Mouse (Mus musculus): Measurements from ENCODE around the gene Fkbp7. TPM values are rescaled to one million over a fixed set of nuclear protein-coding genes. Genes with fewer than 3 reads are reported as not detected.

The Fkbp7 gene
- 56.8 and 67.1 TPM in 2 replicates for polyA plus RNA-seq (2015; fragmentation: Nextera tagmentation; extraction: Ambion mirVana)

DNA sequence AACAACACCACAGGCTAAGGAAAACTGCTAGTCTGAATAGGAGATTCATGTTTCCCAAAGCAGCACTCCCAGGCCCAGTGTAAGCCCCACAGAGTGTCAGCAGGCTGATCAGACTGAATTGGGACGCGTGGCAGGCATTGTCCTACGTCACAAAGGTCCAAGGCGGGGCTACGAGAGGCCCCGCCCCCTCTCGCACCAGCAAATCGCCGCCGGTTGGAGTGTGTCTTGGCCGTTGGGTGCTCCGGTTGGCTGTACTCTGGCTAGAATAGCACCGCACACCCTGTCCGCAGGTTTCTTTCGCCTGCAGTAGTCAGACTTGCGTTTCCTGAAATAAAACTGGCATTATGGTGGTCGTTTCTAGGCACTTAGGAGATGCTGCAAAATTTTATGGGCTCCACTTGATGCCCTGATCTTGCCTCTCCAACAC is at the start of gene Fkbp7:
Fkbp7 (minus strand) TSS at position 151 of the 427 bp plus-strand sequence.
- no peaks in the 10 kb centered on the region for H3K27me3 ChIP-seq (ENCODE audit: control insufficient read depth, insufficient read depth, low read length)
- TF ChIP-seq EP300 (optimal IDR thresholded peaks at IDR 0.05) (no peak), CTCF (IDR thresholded peaks at IDR 0.05; ENCODE audit: low read depth) (no peak)
- H3K36me3 ChIP-seq (ENCODE audit: control insufficient read depth, insufficient read depth, low read length), result no peaks in the 10 kb centered on the region
- H3K27ac ChIP-seq (replicated peaks), result peak within 1 kb of the TSS; percentile 89
- 3% methylated on average over 17 of the region's 17 CpGs for WGBS
- no peaks in the 10 kb centered on the region for H3K4me1 ChIP-seq (replicated peaks; ENCODE audit: control insufficient read depth, insufficient read depth)
- no peaks in the 10 kb centered on the region for H3K9me3 ChIP-seq (ENCODE audit: control insufficient read depth, low read length)
- DNase-seq (ENCODE audit: low spot score) (peak; percentile 94), ATAC-seq (ENCODE audit: low FRiP score, low TSS enrichment) (peak; percentile 93)
- H3K4me3 ChIP-seq (ENCODE audit: low read depth, low read length), result peak within 1 kb of the TSS; percentile 56
- peak within 1 kb of the TSS; percentile 65 for H3K4me2 ChIP-seq (replicated peaks; ENCODE audit: low read depth)
- peak within 1 kb of the TSS; percentile 66 for H3K9ac ChIP-seq (ENCODE audit: low read length)

DNA sequence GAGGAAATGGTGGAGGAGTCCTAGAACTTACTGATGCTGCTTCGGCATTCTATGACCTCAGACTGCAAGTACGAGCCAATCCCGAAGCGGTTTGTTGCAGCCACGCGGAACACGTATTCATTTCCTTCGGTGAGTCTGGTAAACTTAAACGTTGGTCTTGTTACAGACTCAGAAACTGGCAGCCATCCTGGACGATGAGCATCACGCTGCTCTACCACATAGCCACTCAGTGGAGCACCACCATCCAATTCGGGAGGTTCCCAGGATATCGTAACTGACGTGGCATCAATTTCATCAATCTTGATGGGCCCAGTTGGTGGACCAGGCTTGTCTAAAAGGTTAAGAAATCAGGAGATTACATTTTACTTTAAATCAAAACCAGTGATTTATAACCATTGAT is 46.7 kb upstream of the Fkbp7 start:
- Histone ChIP-seq H3K4me3 (ENCODE audit: low read depth, low read length) (no peak overlapping the region), H3K36me3 (ENCODE audit: control insufficient read depth, insufficient read depth, low read length) (no peaks in the 10 kb centered on the region), H3K4me2 (replicated peaks; ENCODE audit: low read depth) (no peak overlapping the region), H3K4me1 (replicated peaks; ENCODE audit: control insufficient read depth, insufficient read depth) (no peaks in the 10 kb centered on the region), H3K27me3 (ENCODE audit: control insufficient read depth, insufficient read depth, low read length) (no peaks in the 10 kb centered on the region), H3K27ac (replicated peaks) (no peak overlapping the region), H3K9ac (ENCODE audit: low read length) (no peak overlapping the region), H3K9me3 (ENCODE audit: control insufficient read depth, low read length) (no peaks in the 10 kb centered on the region)
- DNase-seq (ENCODE audit: low spot score) (no peak), ATAC-seq (ENCODE audit: low FRiP score, low TSS enrichment) (no peak)
- 94% methylated on average over 14 of the region's 14 CpGs for WGBS
- no peak for TF ChIP-seq CTCF (IDR thresholded peaks at IDR 0.05; ENCODE audit: low read depth)
- TF ChIP-seq EP300 (optimal IDR thresholded peaks at IDR 0.05), result no peak

DNA sequence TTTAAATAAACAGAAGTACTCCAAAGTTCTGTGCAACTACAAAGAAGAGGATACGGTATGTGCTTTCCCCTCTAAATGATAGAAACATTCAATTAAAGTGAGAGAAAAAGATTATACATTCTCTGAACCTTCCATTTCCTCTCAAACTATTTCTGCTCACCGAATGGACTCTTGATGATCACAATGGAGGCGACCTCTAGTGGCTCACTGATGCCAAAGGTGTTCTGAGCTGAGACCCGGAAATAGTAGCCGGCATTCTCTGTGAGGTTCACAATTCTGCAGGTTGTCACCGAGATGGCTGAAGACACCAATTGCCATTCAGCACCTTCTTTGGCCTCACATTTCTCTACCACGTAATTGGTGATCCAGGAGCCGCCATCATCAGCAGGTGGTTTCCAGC is 42.1 kb upstream of the Fkbp7 start:
- Histone ChIP-seq H3K4me3 (ENCODE audit: low read depth, low read length) (no peak overlapping the region), H3K4me2 (replicated peaks; ENCODE audit: low read depth) (no peak overlapping the region), H3K27ac (replicated peaks) (no peak overlapping the region), H3K4me1 (replicated peaks; ENCODE audit: control insufficient read depth, insufficient read depth) (no peaks in the 10 kb centered on the region), H3K36me3 (ENCODE audit: control insufficient read depth, insufficient read depth, low read length) (no peaks in the 10 kb centered on the region), H3K27me3 (ENCODE audit: control insufficient read depth, insufficient read depth, low read length) (no peaks in the 10 kb centered on the region), H3K9ac (ENCODE audit: low read length) (no peak overlapping the region), H3K9me3 (ENCODE audit: control insufficient read depth, low read length) (peaks cover 5% of the 10 kb centered on the region; the same call in 1 of the 2 replicates)
- DNase-seq (ENCODE audit: low spot score) (no peak), ATAC-seq (ENCODE audit: low FRiP score, low TSS enrichment) (no peak)
- 67% methylated on average over 8 of the region's 8 CpGs for WGBS
- TF ChIP-seq CTCF (IDR thresholded peaks at IDR 0.05; ENCODE audit: low read depth) (peak; percentile 42), EP300 (optimal IDR thresholded peaks at IDR 0.05) (no peak)

DNA sequence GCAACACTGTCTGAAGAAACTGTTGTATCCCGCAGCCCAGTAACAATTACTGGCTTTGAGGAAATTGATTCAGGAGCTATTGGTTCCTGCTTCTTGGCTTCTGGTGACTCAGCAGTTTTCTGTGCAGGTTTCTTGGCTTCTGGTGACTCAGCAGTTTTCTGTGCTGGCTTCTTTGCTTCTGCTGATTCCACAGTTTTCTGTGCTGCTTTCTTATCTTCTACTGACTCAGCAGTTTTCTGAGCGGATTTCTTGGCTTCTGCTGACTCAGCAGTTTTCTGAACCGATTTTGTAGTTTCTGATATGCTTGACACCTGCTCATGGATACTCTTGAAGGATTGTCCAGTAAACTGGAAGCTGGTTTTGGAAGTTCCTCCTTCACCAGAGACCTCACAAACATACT is 35.6 kb upstream of the Fkbp7 start:
- TF ChIP-seq EP300 (optimal IDR thresholded peaks at IDR 0.05) (no peak), CTCF (IDR thresholded peaks at IDR 0.05; ENCODE audit: low read depth) (no peak)
- no peak overlapping the region for H3K4me2 ChIP-seq (replicated peaks; ENCODE audit: low read depth)
- H3K9ac ChIP-seq (ENCODE audit: low read length), result no peak overlapping the region
- no peak overlapping the region for H3K4me3 ChIP-seq (ENCODE audit: low read depth, low read length)
- ATAC-seq (ENCODE audit: low FRiP score, low TSS enrichment) (no peak), DNase-seq (ENCODE audit: low spot score) (no peak)
- no peaks in the 10 kb centered on the region for H3K36me3 ChIP-seq (ENCODE audit: control insufficient read depth, insufficient read depth, low read length)
- peaks cover 5% of the 10 kb centered on the region; the same call in 1 of the 2 replicates for H3K9me3 ChIP-seq (ENCODE audit: control insufficient read depth, low read length)
- no peaks in the 10 kb centered on the region for H3K4me1 ChIP-seq (replicated peaks; ENCODE audit: control insufficient read depth, insufficient read depth)
- whole genome bisulfite sequencing, result 90% methylated on average over 3 of the region's 3 CpGs
- no peaks in the 10 kb centered on the region for H3K27me3 ChIP-seq (ENCODE audit: control insufficient read depth, insufficient read depth, low read length)
- no peak overlapping the region for H3K27ac ChIP-seq (replicated peaks)

DNA sequence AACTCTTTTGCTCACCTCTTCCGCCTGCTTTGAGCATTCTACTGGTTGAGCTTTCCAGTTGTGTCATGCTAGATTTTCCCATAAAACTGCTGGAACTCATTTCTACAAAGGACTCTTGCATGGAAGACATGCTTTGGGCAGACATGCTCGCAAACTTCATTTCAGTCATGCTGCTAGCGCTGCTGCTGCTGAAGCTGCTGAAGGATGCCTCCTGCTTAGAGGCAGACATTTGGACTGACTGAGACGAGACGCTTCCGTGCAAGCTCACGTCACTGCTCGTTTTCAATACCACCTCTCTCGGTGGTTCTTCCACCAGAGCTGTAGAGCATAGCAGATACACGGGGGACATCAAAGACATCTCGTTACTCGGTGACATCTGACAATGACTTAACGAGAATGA is 32.7 kb upstream of the Fkbp7 start:
- no peaks in the 10 kb centered on the region for H3K4me1 ChIP-seq (replicated peaks; ENCODE audit: control insufficient read depth, insufficient read depth)
- no peaks in the 10 kb centered on the region for H3K36me3 ChIP-seq (ENCODE audit: control insufficient read depth, insufficient read depth, low read length)
- no peaks in the 10 kb centered on the region for H3K27me3 ChIP-seq (ENCODE audit: control insufficient read depth, insufficient read depth, low read length)
- H3K4me2 ChIP-seq (replicated peaks; ENCODE audit: low read depth), result no peak overlapping the region
- WGBS, result 93% methylated on average over 13 of the region's 13 CpGs
- no peak overlapping the region for H3K9ac ChIP-seq (ENCODE audit: low read length)
- no peak for TF ChIP-seq EP300 (optimal IDR thresholded peaks at IDR 0.05)
- no peak for TF ChIP-seq CTCF (IDR thresholded peaks at IDR 0.05; ENCODE audit: low read depth)
- peaks cover 3% of the 10 kb centered on the region; the same call in 1 of the 2 replicates for H3K9me3 ChIP-seq (ENCODE audit: control insufficient read depth, low read length)
- H3K27ac ChIP-seq (replicated peaks), result no peak overlapping the region
- ATAC-seq (ENCODE audit: low FRiP score, low TSS enrichment) (no peak), DNase-seq (ENCODE audit: low spot score) (no peak)
- no peak overlapping the region for H3K4me3 ChIP-seq (ENCODE audit: low read depth, low read length)

DNA sequence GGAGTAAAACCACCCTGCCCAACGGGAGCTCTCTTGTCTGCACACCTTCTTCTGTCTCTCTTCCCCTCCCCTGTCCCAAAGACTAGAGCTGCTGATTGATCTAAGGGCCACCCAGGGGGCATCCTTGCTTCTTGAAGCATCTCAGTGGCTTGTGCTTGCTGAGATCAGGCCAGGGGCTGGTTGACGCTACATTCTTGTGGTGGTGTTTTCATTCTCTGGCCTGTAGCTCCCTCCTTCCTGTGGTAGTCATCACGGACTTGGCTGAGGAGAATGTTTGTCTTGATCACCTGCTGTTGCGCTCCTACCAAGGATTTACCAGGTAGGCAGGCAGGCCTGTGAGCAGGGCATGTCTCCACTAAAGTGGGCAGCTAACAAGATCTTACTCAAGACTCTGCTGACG is 29.8 kb upstream of the Fkbp7 start:
- H3K9ac ChIP-seq (ENCODE audit: low read length), result no peak overlapping the region
- no peak overlapping the region for H3K4me2 ChIP-seq (replicated peaks; ENCODE audit: low read depth)
- no peak for TF ChIP-seq EP300 (optimal IDR thresholded peaks at IDR 0.05)
- TF ChIP-seq CTCF (IDR thresholded peaks at IDR 0.05; ENCODE audit: low read depth), result no peak
- H3K36me3 ChIP-seq (ENCODE audit: control insufficient read depth, insufficient read depth, low read length), result no peaks in the 10 kb centered on the region
- H3K4me1 ChIP-seq (replicated peaks; ENCODE audit: control insufficient read depth, insufficient read depth), result no peaks in the 10 kb centered on the region
- WGBS, result 71% methylated on average over 5 of the region's 5 CpGs
- ATAC-seq (ENCODE audit: low FRiP score, low TSS enrichment) (no peak), DNase-seq (ENCODE audit: low spot score) (no peak)
- H3K27me3 ChIP-seq (ENCODE audit: control insufficient read depth, insufficient read depth, low read length), result no peaks in the 10 kb centered on the region
- H3K27ac ChIP-seq (replicated peaks), result no peak overlapping the region
- H3K9me3 ChIP-seq (ENCODE audit: control insufficient read depth, low read length), result no peaks in the 10 kb centered on the region
- no peak overlapping the region for H3K4me3 ChIP-seq (ENCODE audit: low read depth, low read length)

Measured in stomach, postnatal 0 days (tissue).